Mouse (Mus musculus): ENCODE data around the gene Rasl11a.

Gene Rasl11a

DNA sequence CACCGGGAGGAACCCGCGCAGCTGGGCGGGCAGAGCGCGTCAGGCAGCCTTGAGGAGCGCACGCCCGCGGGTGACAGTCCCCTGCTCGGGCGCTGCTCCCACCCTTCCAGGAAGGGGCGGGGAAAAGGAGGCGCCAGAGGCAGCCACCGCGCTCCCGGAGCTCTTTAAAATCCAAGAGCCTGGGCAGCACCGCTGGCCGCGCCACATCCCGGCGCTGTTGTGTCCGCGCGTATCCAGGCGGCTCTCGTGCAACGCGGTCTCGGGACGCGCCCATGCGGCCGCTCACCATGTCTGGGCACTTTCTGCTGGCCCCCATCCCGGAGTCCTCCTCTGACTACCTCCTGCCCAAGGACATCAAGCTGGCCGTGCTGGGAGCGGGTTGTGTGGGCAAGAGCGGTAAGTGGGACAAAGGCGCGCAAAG lies at the start of gene Rasl11a:
Rasl11a (plus strand) TSS at position 127 of the 421 bp plus-strand sequence.
- DNase-seq (ENCODE audit: low read depth, low spot score), result peak; percentile 68

DNA sequence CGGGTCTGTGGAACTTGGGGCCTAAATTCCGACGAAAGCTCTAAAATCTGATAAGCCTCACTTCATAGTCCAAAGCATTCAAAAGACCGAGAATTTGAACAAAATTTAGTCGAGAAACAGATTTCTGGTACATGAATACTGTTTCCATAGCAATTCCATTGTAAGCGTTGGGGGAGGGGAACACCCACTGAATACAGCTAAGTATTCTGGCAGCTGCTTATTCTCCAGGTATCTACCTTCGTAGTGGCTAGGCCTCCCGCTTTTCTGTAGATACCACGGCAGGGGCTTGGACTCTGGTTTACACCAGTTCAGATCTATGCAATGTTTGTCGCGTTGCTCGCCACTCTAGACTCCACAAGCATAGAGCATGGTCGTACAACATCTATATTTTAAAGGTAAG lies 49.1 kb upstream of the Rasl11a start:
- no peak for DNase-seq (ENCODE audit: low read depth, low spot score)

- no peak for DNase-seq (ENCODE audit: low read depth, low spot score)
Measured at GRCm38 (mm10) chr5:146798031-146798430, 46.8 kb upstream of the Rasl11a start.

- no peak for DNase-seq (ENCODE audit: low read depth, low spot score)
Measured at GRCm38 (mm10) chr5:146806004-146806430, 38.9 kb upstream of the Rasl11a start.

DNA sequence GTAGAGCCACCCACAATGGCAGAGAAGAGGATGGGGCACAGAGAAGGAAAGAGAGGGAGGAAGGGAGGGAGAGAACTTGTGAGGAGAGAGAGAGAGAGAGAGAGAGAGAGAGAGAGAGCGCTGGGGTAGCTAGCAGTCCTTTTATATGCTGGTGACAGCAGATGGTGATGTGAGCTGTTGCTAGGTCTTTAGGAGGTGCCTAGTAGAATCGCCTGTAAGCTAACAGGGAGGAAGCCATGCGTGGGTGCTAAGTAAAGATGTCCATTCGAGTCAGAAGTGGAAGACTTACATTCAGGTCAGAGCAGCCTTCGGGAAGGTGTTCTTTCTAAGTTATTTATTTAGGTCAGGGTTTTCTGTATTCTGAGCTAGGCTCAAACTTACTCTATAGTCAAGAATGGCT lies 34.9 kb upstream of the Rasl11a start:
- DNase-seq (ENCODE audit: low read depth, low spot score), result no peak

- no peak for DNase-seq (ENCODE audit: low read depth, low spot score)
Measured at GRCm38 (mm10) chr5:146812866-146813265, 32.0 kb upstream of the Rasl11a start.

DNA sequence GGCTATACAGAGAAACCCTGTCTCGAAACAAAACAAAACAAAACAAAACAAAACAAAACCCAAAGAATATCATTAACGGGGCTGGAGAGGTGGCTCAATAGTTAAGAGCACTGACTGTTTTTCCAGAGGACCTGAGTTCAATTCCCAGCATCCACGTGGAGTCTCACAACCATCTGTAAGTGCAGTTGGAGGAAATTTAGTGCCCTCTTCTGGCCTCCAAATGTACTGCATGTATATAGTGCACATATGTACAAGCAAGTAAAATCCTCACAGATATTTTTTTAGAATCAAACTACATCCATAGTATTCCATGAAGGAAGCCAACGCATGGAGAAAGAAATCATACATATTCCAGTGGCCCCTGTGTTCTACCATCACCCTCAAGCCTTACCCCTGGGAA lies 31.4 kb upstream of the Rasl11a start:
- DNase-seq (ENCODE audit: low read depth, low spot score), result no peak

DNA sequence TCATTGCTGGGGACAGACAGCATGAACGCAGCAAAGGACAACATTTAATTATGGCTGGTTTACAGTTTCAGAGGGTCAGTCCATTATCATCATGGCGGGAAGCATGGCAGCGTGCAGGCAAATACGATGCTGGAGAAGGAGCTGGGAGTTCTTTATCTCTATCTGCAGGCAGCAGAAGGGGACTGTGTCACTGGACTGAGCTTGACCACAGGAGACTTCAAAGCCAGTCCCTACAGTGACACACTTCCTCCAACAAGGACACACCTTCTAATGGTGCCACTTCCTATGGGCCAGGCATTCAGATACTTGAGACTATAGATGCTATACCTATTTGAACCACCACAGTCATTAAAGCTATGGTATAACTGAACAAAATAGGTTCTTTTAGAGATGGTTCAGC lies 29.5 kb upstream of the Rasl11a start:
- no peak for DNase-seq (ENCODE audit: low read depth, low spot score)

DNA sequence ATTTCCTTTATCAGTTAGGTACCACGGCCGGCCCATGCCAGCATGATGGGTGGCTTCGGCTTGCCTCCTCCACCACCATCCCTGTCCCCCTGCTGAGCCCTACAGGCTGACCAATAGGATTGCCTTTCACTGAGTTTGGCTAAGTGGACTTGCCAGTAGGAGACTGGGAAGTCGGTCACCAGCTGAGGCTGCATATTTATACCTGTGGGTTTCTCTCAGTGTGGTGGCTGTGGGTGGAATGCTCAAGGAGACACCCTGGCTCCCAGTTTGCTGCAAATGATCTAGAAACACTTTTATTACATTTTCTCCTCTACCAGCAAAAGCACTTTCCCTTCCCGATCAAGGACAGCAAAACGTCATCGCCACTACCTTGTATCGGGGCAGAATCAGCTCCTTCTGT lies 27.3 kb upstream of the Rasl11a start:
- no peak for DNase-seq (ENCODE audit: low read depth, low spot score)

DNA sequence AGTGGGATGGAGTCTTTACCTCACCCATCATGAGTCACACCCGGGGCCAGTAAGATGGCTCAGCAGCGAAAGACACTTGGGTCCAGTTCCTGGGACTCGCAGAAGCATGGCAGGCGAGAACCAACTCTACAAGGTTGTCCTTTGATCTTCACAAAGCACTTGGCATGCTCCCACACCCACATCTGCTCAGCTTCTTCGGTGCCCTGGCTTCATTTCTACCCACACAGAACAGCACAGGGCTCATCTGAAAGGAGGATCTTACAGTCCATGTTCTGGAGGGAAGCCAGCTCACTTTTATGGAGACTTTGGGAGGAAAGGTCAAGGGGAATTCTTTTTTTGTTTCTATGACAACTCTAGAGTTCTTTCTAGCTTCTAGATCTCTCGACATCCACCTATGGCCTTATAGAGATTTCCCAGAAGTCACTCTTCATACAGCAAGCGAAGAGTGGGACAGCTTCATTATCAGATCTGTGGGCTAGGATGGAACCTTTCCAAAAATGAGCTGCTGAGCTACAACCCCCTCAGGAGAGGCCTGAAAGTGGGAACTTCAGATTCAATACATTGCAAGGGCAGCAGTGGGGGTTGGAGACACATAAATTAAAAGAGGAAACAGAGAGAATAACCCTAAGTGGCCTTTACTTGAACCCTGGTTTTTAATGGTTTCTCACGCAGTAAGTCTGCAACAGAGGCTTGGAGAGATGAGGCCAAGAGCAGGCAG lies 25.8 kb upstream of the Rasl11a start:
- DNase-seq (ENCODE audit: low read depth, low spot score), result no peak

GRCm38 (mm10) chr5:146823005-146823404 lies 21.9 kb upstream of the Rasl11a start:
- no peak for DNase-seq (ENCODE audit: low read depth, low spot score)

DNA sequence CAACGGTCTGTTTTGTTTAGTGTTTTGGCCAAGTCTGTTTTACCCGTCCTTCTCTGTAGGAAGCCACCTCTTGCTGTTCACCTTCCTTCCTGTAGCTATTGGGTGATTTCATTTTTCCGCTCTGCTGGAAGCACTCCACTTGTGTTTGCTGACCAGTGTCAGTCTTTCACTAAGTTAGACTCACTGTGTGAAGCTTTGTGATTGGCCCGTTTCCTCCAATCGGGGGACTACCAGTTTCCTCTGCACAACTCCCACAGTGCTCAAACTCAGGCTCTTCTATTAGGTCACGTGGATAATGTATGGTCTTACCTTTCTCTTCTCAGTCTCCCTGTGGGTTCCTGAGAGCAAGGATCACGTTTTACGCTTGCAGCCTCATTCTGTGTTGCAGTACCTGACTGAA lies 15.3 kb upstream of the Rasl11a start:
- DNase-seq (ENCODE audit: low read depth, low spot score), result no peak

DNA sequence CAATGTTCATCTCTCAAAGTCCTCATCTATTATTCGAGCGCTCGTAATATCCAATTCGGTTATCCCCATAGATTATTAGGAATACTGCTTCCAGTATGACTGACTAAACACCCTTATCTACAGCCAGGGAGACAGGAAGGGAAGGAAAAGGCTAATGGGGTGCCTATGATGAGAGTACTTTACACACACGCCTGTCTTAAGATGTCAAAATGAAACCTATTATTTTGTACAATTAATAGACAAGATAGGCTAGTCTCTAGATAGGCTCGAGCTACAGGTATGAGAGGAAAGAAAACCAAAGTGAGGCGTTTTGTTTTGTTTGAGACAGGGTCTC lies 12.5 kb upstream of the Rasl11a start:
- no peak for DNase-seq (ENCODE audit: low read depth, low spot score)

- peak; percentile 87 for DNase-seq (ENCODE audit: low read depth, low spot score)
Measured at GRCm38 (mm10) chr5:146832769-146833448, 12.0 kb upstream of the Rasl11a start, which contains the start of gene Rpl21. Rpl21 (plus strand) TSS chr5:146832890.

DNA sequence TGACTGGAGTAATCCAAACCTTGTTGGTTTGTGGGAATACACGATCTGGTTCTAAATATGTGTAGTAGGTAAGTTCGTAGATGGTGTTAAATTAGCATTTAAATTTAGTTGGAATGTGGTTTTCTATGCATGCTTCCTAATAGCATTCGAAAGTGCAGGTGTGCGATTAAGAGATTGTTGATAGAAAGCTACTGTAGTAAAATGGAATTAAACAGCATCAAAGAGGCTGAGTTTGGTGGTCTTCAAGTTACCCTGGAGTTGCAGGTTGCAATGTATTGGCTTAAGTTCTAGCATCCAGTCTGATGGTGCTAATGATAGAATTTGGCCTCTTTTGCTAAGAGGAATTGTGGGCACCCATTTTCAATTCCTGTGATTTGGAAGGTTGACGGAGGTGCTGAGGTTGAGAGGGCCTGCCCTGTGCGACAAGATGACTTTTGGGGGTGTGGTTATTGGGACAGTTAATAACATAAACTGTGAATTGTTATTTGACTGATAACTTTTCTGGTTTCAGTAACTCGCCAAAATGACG lies 11.1 kb upstream of the Rasl11a start:
- no peak for DNase-seq (ENCODE audit: low read depth, low spot score)

DNA sequence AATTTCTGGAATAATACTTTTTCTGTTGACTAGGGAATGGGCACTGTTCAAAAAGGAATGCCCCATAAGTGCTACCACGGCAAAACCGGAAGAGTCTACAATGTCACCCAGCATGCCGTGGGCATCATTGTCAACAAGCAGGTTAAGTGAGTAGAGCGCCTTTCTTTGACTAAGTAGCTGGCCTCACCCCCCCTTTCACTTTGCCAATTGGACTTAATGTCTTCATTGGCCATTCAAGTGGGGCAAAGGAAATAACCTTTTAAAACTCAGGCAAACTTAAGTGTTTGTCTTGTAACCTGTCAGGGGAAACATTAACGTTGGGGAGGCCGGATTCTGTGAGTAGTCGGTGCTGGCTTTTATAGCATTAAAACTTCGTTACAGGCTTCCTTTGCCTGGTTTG lies 9.9 kb upstream of the Rasl11a start:
- no peak for DNase-seq (ENCODE audit: low read depth, low spot score)

- no peak for DNase-seq (ENCODE audit: low read depth, low spot score)
Measured at GRCm38 (mm10) chr5:146837967-146838720, 6.7 kb upstream of the Rasl11a start.

GRCm38 (mm10) chr5:146838836-146839648 lies 5.8 kb upstream of the Rasl11a start:
- no peak for DNase-seq (ENCODE audit: low read depth, low spot score)

GRCm38 (mm10) chr5:146839760-146840159 lies 5.1 kb upstream of the Rasl11a start:
- DNase-seq (ENCODE audit: low read depth, low spot score), result no peak

GRCm38 (mm10) chr5:146840422-146840821 lies 4.4 kb upstream of the Rasl11a start:
- no peak for DNase-seq (ENCODE audit: low read depth, low spot score)

GRCm38 (mm10) chr5:146841301-146841700 lies 3.6 kb upstream of the Rasl11a start:
- no peak for DNase-seq (ENCODE audit: low read depth, low spot score)

Data from embryo, embryonic 11.5 days (tissue).